Mouse (Mus musculus): ENCODE measurements around the gene Adck1. TPM values are rescaled to one million over a fixed set of nuclear protein-coding genes. Genes with fewer than 3 reads are reported as not detected.

Gene Adck1
- polyA plus RNA-seq, 1 experiment from 2014 or later = 28.4 TPM

DNA sequence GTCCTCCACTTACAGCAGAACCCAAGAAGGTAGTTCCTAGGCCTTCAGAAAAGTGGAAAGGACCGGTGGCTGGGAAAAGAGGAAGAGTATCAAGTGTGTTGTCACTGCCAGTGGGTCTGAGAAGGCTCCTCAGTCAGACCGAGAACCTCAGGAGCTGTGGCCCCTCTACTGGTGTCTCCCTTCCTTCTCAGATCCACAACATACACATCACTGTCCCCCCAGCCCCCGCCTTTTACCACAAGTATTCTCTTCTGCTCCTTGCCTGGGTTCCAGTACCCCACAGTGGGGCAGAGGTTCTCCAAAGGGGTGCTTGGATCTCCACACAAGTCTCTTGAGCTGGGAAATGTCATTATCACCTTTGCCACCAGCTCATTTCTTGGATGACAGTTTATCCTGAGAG is 115.5 kb downstream of the Adck1 start:
- WGBS = 93% methylated on average over 3 of the region's 3 CpGs
- Histone ChIP-seq H3K4me2 (ENCODE audit: low read depth, low read length) (no peak overlapping the region), H3K4me1 (ENCODE audit: control insufficient read depth, insufficient read depth, low read length) (no peaks in the 10 kb centered on the region), H3K9me3 (ENCODE audit: control insufficient read depth, low read length) (no peaks in the 10 kb centered on the region), H3K36me3 (ENCODE audit: control insufficient read depth, insufficient read depth, low read length) (no peaks in the 10 kb centered on the region), H3K27ac (ENCODE audit: low read depth, low read length) (no peak overlapping the region), H3K27me3 (ENCODE audit: control insufficient read depth, insufficient read depth, low read length) (no peaks in the 10 kb centered on the region), H3K9ac (replicated peaks; ENCODE audit: low read depth, low read length) (no peak overlapping the region), H3K4me3 (ENCODE audit: low read depth, low read length) (no peak overlapping the region)
- no peak for ATAC-seq (ENCODE audit: low read depth)

DNA sequence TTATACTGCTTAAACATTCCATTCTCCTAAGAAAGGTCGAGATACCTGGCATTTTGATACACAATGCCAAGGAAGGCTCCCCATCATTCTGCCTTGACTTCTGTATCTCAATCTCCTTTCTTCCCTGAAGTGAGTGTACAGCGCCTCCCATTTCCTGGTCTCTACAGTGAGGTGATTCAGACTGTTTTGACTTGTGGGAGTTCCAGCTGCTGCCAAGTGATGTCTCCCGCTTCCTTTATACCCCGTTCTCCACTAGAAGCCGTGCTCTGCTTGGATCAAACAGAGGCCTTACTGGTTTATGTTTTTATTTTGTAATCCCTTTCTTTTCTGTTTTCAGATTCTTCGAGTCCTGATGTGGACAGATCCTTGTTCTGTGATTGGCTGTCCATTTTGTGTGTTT is 116.3 kb downstream of the Adck1 start:
- ATAC-seq (ENCODE audit: low read depth) = no peak
- no peak overlapping the region for H3K4me2 ChIP-seq (ENCODE audit: low read depth, low read length)
- no peaks in the 10 kb centered on the region for H3K27me3 ChIP-seq (ENCODE audit: control insufficient read depth, insufficient read depth, low read length)
- H3K9ac ChIP-seq (replicated peaks; ENCODE audit: low read depth, low read length) = no peak overlapping the region
- no peaks in the 10 kb centered on the region for H3K4me1 ChIP-seq (ENCODE audit: control insufficient read depth, insufficient read depth, low read length)
- 84% methylated on average over 6 of the region's 6 CpGs for WGBS
- no peaks in the 10 kb centered on the region for H3K9me3 ChIP-seq (ENCODE audit: control insufficient read depth, low read length)
- no peak overlapping the region for H3K4me3 ChIP-seq (ENCODE audit: low read depth, low read length)
- no peak overlapping the region for H3K27ac ChIP-seq (ENCODE audit: low read depth, low read length)
- no peaks in the 10 kb centered on the region for H3K36me3 ChIP-seq (ENCODE audit: control insufficient read depth, insufficient read depth, low read length)

- H3K4me1 ChIP-seq (ENCODE audit: control insufficient read depth, insufficient read depth, low read length) = no peaks in the 10 kb centered on the region
- no peak overlapping the region for H3K4me3 ChIP-seq (ENCODE audit: low read depth, low read length)
- ATAC-seq (ENCODE audit: low read depth) = no peak
- H3K36me3 ChIP-seq (ENCODE audit: control insufficient read depth, insufficient read depth, low read length) = no peaks in the 10 kb centered on the region
- no peaks in the 10 kb centered on the region for H3K9me3 ChIP-seq (ENCODE audit: control insufficient read depth, low read length)
- 88% methylated on average over 3 of the region's 3 CpGs for WGBS
- no peak overlapping the region for H3K4me2 ChIP-seq (ENCODE audit: low read depth, low read length)
- no peak overlapping the region for H3K27ac ChIP-seq (ENCODE audit: low read depth, low read length)
- H3K27me3 ChIP-seq (ENCODE audit: control insufficient read depth, insufficient read depth, low read length) = no peaks in the 10 kb centered on the region
- H3K9ac ChIP-seq (replicated peaks; ENCODE audit: low read depth, low read length) = no peak overlapping the region
These were observed 121.3 kb downstream of the Adck1 start for GRCm38 (mm10) chr12:88481657-88482056.

GRCm38 (mm10) chr12:88490881-88491280 is 130.5 kb downstream of the Adck1 start:
- no peaks in the 10 kb centered on the region for H3K27me3 ChIP-seq (ENCODE audit: control insufficient read depth, insufficient read depth, low read length)
- WGBS = 69% methylated on average over 2 of the region's 2 CpGs
- ATAC-seq (ENCODE audit: low read depth) = no peak

More at GRCm38 (mm10) chr12:88490881-88491280, 130.5 kb downstream of the Adck1 start:
- no peaks in the 10 kb centered on the region for H3K36me3 ChIP-seq (ENCODE audit: control insufficient read depth, insufficient read depth, low read length)
- no peak overlapping the region for H3K4me3 ChIP-seq (ENCODE audit: low read depth, low read length)
- H3K27ac ChIP-seq (ENCODE audit: low read depth, low read length) = no peak overlapping the region
- H3K4me2 ChIP-seq (ENCODE audit: low read depth, low read length) = no peak overlapping the region
- H3K9me3 ChIP-seq (ENCODE audit: control insufficient read depth, low read length) = no peaks in the 10 kb centered on the region
- no peaks in the 10 kb centered on the region for H3K4me1 ChIP-seq (ENCODE audit: control insufficient read depth, insufficient read depth, low read length)
- H3K9ac ChIP-seq (replicated peaks; ENCODE audit: low read depth, low read length) = no peak overlapping the region

Other genes with a start within 250 kb of the Adck1 start
- gene Gm10436, start 178.4 kb upstream of the Adck1 start, polyA plus RNA-seq (2014; fragmentation: Nextera tagmentation; extraction: Ambion mirVana) = not detected in 2 replicates
- not detected in 2 replicates for gene Gm8332, start 110.5 kb upstream of the Adck1 start, polyA plus RNA-seq (2014; fragmentation: Nextera tagmentation; extraction: Ambion mirVana)
- gene Gm5662, start 86.1 kb upstream of the Adck1 start, polyA plus RNA-seq (2014; fragmentation: Nextera tagmentation; extraction: Ambion mirVana) = not detected in 2 replicates
- not detected in 2 replicates for gene Gm5039, start 36.5 kb upstream of the Adck1 start, polyA plus RNA-seq (2014; fragmentation: Nextera tagmentation; extraction: Ambion mirVana)

Data from neural tube, embryonic 14.5 days (tissue).